Mouse (Mus musculus): ENCODE data around the gene Timm22. TPM values are rescaled to one million over a fixed set of nuclear protein-coding genes. Genes with fewer than 3 reads are reported as not detected.
A peak's percentile ranks its signal among the peaks of the same experiment; 100 is the strongest.

Gene Timm22
- polyA plus RNA-seq, 1 experiment from 2014 or later: 106 TPM

DNA sequence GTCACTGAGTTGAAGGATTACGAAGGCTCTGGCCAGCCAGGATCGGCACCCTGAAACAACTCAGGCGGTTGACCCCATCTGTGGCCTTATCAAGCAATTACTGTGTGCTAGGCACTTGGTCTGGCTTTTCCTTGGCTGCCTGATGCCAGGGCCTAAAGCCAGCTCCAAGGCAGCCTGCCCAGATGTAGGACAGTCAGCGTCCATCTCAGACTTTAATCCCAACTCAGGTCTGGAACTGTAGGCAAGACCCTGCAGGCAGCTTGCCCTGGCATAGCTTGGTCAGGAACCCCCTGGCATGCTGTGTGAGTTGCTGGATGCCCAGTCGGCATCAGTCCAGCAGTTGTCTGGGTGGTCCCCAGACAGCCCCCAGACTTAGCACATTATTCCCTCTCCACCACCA is 29.3 kb downstream of the Timm22 start:
- no peaks in the 10 kb centered on the region for H3K27me3 ChIP-seq
- peaks cover 70% of the 10 kb centered on the region for H3K4me1 ChIP-seq
- 0 out of 2 replicates have a peak overlapping the region, but pooled peaks have one; percentile 6 for H3K9ac ChIP-seq
- peak overlapping the region; percentile 74 for H3K4me2 ChIP-seq (replicated peaks)
- H3K36me3 ChIP-seq: peaks cover 9% of the 10 kb centered on the region; the same call in 1 of the 2 replicates
- H3K9me3 ChIP-seq (replicated peaks): no peaks in the 10 kb centered on the region
- ATAC-seq (ENCODE audit: insufficient number of reproducible peaks, low FRiP score, low TSS enrichment, low read depth): no peak
- H3K27ac ChIP-seq (replicated peaks): peak overlapping the region; percentile 88; the same call in 1 of the 2 replicates
- peak overlapping the region; percentile 49 for H3K4me3 ChIP-seq (replicated peaks)
- 82% methylated on average over 5 of the region's 5 CpGs for WGBS

DNA sequence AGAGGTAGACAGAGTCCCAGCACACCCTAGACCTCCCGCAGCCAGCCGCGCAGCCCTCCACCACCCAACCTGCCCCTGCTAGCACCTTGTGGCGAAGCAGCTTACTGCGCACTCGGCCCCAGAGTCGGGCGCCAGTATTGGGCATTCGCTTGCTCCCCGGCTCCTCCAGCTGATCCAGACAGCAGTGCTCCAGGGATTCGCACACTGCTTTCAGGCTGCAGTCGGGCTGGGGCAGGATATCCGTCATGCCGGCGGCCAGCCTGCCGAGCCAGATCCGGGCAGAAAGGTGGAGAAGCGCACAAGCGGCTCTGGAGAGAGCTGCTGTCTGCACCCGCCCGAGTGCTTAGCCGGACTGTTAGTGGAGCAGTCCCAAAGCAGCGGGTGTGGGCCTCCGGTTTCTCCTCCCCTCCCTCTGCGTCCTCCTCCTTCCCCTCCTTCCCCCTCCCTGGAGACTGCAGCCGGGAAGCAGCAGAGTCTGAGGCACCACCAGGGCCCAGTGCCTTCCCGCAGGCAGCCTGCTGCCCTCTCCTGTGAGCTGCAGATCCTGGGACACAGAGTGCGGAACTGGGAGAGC is 30.2 kb downstream of the Timm22 start:
- ATAC-seq (ENCODE audit: insufficient number of reproducible peaks, low FRiP score, low TSS enrichment, low read depth): peak; percentile 86
- peak overlapping the region; percentile 88 for H3K27ac ChIP-seq (replicated peaks)
- WGBS: 2% methylated on average over 27 of the region's 28 CpGs
- H3K9me3 ChIP-seq (replicated peaks): no peaks in the 10 kb centered on the region
- H3K27me3 ChIP-seq: no peaks in the 10 kb centered on the region
- H3K9ac ChIP-seq: peak overlapping the region; percentile 51
- H3K4me3 ChIP-seq (replicated peaks): peak overlapping the region; percentile 49
- peak overlapping the region; percentile 74 for H3K4me2 ChIP-seq (replicated peaks)
- H3K36me3 ChIP-seq: peaks cover 9% of the 10 kb centered on the region; the same call in 1 of the 2 replicates
- H3K4me1 ChIP-seq: peaks cover 67% of the 10 kb centered on the region

DNA sequence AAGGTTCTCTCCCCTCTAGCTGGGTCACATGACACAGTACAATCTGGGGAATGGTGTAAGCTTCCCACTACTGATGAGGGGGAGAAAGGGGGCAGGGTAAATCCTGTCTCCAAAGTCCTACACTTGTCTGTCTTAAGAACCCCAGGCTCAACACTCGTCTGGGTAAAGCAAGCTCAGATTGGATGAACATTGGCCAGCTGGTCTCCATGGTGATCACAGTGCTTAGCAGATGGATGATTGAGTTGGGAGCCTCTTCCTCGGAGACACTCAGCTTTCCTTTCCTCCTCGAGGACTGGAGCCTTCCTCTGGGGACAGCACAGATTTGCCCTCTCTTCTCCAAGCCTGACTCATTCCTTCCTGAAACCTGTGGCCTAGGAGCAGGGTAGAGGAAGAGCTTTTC is 32.9 kb downstream of the Timm22 start:
- no peak overlapping the region for H3K27ac ChIP-seq (replicated peaks)
- peaks cover 54% of the 10 kb centered on the region for H3K4me1 ChIP-seq
- no peaks in the 10 kb centered on the region for H3K9me3 ChIP-seq (replicated peaks)
- 24% methylated on average over 3 of the region's 3 CpGs for WGBS
- peaks cover 14% of the 10 kb centered on the region for H3K36me3 ChIP-seq
- no peaks in the 10 kb centered on the region for H3K27me3 ChIP-seq
- no peak overlapping the region for H3K4me2 ChIP-seq (replicated peaks)
- ATAC-seq (ENCODE audit: insufficient number of reproducible peaks, low FRiP score, low TSS enrichment, low read depth): no peak
- no peak overlapping the region for H3K4me3 ChIP-seq (replicated peaks)
- H3K9ac ChIP-seq: no peak overlapping the region

DNA sequence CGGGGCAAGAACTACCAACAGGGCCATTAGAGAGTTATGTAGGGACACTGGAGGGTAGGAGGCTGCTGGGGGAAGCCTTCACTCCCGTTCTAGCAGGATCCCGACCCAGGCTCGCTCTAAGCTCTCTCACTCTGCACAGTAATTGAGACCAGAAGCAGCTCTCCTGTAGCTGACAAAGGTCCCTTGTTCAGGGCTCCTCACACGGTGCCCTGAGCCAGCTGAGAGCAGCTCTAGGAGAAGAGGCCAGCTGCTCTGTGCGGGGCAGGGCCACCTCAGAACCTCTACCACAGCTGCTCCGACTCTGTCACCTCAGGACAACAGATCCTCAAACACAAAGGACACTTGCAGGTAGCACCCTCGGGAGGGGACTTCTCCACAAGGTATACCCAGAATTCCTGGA is 38.7 kb downstream of the Timm22 start:
- Histone ChIP-seq H3K27ac (replicated peaks) (0 out of 2 replicates have a peak overlapping the region, but pooled peaks have one; percentile 29), H3K4me1 (peaks cover 52% of the 10 kb centered on the region), H3K9ac (no peak overlapping the region)

GRCm38 (mm10) chr11:76446251-76446650 is 39.5 kb downstream of the Timm22 start:
- peaks cover 22% of the 10 kb centered on the region for H3K36me3 ChIP-seq
- no peaks in the 10 kb centered on the region for H3K27me3 ChIP-seq
- peak overlapping the region; percentile 29; the same call in 1 of the 2 replicates for H3K27ac ChIP-seq (replicated peaks)
- H3K9ac ChIP-seq: no peak overlapping the region
- 7% methylated on average over 10 of the region's 10 CpGs for WGBS
- ATAC-seq (ENCODE audit: insufficient number of reproducible peaks, low FRiP score, low TSS enrichment, low read depth): 0 out of 2 replicates have a peak, but pooled peaks have one; percentile 47
- H3K9me3 ChIP-seq (replicated peaks): no peaks in the 10 kb centered on the region
- peaks cover 51% of the 10 kb centered on the region for H3K4me1 ChIP-seq
- no peak overlapping the region for H3K4me3 ChIP-seq (replicated peaks)
- H3K4me2 ChIP-seq (replicated peaks): no peak overlapping the region

More for the DNA sequence above, 38.7 kb downstream of the Timm22 start:
- Histone ChIP-seq H3K36me3 (peaks cover 16% of the 10 kb centered on the region), H3K27me3 (no peaks in the 10 kb centered on the region), H3K9me3 (replicated peaks) (no peaks in the 10 kb centered on the region), H3K4me3 (replicated peaks) (no peak overlapping the region), H3K4me2 (replicated peaks) (no peak overlapping the region)
- no peak for ATAC-seq (ENCODE audit: insufficient number of reproducible peaks, low FRiP score, low TSS enrichment, low read depth)
- WGBS: 32% methylated on average over 8 of the region's 8 CpGs

GRCm38 (mm10) chr11:76449520-76450201 is 42.9 kb downstream of the Timm22 start:
- Histone ChIP-seq H3K27me3 (no peaks in the 10 kb centered on the region), H3K36me3 (peaks cover 37% of the 10 kb centered on the region), H3K27ac (replicated peaks) (peak overlapping the region; percentile 74), H3K9ac (no peak overlapping the region), H3K4me2 (replicated peaks) (no peak overlapping the region), H3K4me3 (replicated peaks) (no peak overlapping the region), H3K4me1 (peaks cover 45% of the 10 kb centered on the region), H3K9me3 (replicated peaks) (no peaks in the 10 kb centered on the region)
- 37% methylated on average over 15 of the region's 15 CpGs for WGBS
- no peak; the same call in 1 of the 2 replicates for ATAC-seq (ENCODE audit: insufficient number of reproducible peaks, low FRiP score, low TSS enrichment, low read depth)

- WGBS: 45% methylated on average over 3 of the region's 3 CpGs
- no peaks in the 10 kb centered on the region for H3K27me3 ChIP-seq
- peaks cover 45% of the 10 kb centered on the region for H3K4me1 ChIP-seq
- no peak for ATAC-seq (ENCODE audit: insufficient number of reproducible peaks, low FRiP score, low TSS enrichment, low read depth)
- H3K4me2 ChIP-seq (replicated peaks): no peak overlapping the region
- H3K36me3 ChIP-seq: peaks cover 42% of the 10 kb centered on the region
- no peak overlapping the region for H3K4me3 ChIP-seq (replicated peaks)
- no peaks in the 10 kb centered on the region for H3K9me3 ChIP-seq (replicated peaks)
- no peak overlapping the region for H3K9ac ChIP-seq
- H3K27ac ChIP-seq (replicated peaks): peak overlapping the region; percentile 74
These were observed 43.4 kb downstream of the Timm22 start for GRCm38 (mm10) chr11:76450202-76450561.

DNA sequence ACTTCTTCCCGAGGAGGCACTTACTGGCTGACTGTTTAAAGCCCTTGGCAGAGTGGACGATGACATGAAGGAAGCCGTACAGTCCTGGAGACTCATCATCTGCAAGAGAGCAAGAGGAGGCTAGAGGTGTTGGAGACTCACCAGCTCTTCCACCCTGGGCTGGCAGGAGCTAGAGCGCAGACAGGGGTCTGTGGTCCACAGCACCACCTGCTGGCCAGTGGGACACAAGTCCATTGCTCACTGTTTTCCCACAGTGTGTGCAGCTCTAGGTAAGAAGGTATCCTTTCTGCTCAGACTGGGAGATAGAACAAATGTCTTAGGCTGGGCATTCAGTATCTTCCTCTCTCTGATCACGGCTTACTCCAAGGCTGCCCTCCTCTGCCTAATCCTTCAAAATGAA is 47.7 kb downstream of the Timm22 start:
- H3K4me1 ChIP-seq: peaks cover 16% of the 10 kb centered on the region
- H3K9me3 ChIP-seq (replicated peaks): no peaks in the 10 kb centered on the region
- H3K4me2 ChIP-seq (replicated peaks): no peak overlapping the region
- ATAC-seq (ENCODE audit: insufficient number of reproducible peaks, low FRiP score, low TSS enrichment, low read depth): 0 out of 2 replicates have a peak, but pooled peaks have one; percentile 58
- 56% methylated on average over 5 of the region's 5 CpGs for WGBS
- no peak overlapping the region for H3K27ac ChIP-seq (replicated peaks)
- no peaks in the 10 kb centered on the region for H3K27me3 ChIP-seq
- H3K36me3 ChIP-seq: peaks cover 61% of the 10 kb centered on the region
- H3K9ac ChIP-seq: no peak overlapping the region
- H3K4me3 ChIP-seq (replicated peaks): no peak overlapping the region

- ATAC-seq (ENCODE audit: insufficient number of reproducible peaks, low FRiP score, low TSS enrichment, low read depth): no peak; the same call in 1 of the 2 replicates
- Histone ChIP-seq H3K27ac (replicated peaks) (no peak overlapping the region; the same call in 1 of the 2 replicates), H3K4me2 (replicated peaks) (no peak overlapping the region), H3K4me1 (peaks cover 6% of the 10 kb centered on the region; the same call in 1 of the 2 replicates), H3K4me3 (replicated peaks) (no peak overlapping the region), H3K27me3 (no peaks in the 10 kb centered on the region), H3K9me3 (replicated peaks) (no peaks in the 10 kb centered on the region), H3K36me3 (peaks cover 66% of the 10 kb centered on the region), H3K9ac (no peak overlapping the region)
- WGBS: 20% methylated on average over 6 of the region's 6 CpGs
These were observed 49.5 kb downstream of the Timm22 start for GRCm38 (mm10) chr11:76456233-76456632.

DNA sequence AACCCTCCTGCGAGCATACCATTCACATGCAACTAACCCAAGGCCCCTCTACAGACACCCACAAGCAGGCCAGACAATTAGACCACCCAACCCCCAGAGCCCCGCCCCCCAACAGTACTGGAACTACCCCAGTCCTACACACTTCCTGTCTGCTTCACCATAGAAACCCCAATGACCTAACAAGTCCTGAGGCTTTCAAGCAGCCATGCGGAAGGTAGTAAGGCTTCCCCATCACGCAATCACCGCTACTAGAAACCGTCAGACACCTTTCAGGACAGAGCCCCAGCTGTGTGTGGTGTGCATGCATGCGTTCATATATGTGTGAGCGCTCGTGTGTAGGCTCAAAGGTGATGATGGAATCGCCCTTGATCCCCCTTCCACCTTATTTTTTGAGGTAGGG is 50.1 kb downstream of the Timm22 start:
- H3K9me3 ChIP-seq (replicated peaks): no peaks in the 10 kb centered on the region
- H3K4me2 ChIP-seq (replicated peaks): no peak overlapping the region
- H3K4me1 ChIP-seq: peaks cover 6% of the 10 kb centered on the region; the same call in 1 of the 2 replicates
- no peak for ATAC-seq (ENCODE audit: insufficient number of reproducible peaks, low FRiP score, low TSS enrichment, low read depth)
- no peak overlapping the region for H3K4me3 ChIP-seq (replicated peaks)
- H3K9ac ChIP-seq: no peak overlapping the region
- H3K36me3 ChIP-seq: peaks cover 64% of the 10 kb centered on the region
- H3K27me3 ChIP-seq: no peaks in the 10 kb centered on the region
- WGBS: 76% methylated on average over 10 of the region's 10 CpGs
- no peak overlapping the region for H3K27ac ChIP-seq (replicated peaks)

DNA sequence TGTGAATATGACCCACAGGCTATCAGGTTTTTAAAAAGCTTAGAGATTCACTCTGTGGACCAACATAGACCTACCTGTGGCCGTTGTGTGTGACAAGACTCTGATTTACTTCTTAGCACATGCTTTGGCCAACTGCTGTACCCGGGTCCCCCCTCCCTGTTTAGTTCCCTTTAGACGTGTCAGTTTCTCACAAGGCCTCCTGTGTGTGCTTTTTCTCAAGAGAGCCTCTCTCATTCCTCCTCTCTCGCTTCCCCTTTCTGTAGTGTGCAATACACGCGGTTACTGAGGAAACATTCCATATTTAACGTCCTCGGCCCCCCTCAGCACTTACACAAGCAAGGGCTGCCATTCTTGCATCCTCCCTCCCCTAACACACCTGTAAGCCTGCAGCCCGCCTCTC is 52.0 kb downstream of the Timm22 start:
- Histone ChIP-seq H3K27me3 (no peaks in the 10 kb centered on the region), H3K36me3 (peaks cover 70% of the 10 kb centered on the region), H3K4me3 (replicated peaks) (no peak overlapping the region), H3K4me1 (peaks cover 6% of the 10 kb centered on the region; the same call in 1 of the 2 replicates), H3K9me3 (replicated peaks) (no peaks in the 10 kb centered on the region), H3K9ac (no peak overlapping the region), H3K27ac (replicated peaks) (no peak overlapping the region), H3K4me2 (replicated peaks) (no peak overlapping the region)
- ATAC-seq (ENCODE audit: insufficient number of reproducible peaks, low FRiP score, low TSS enrichment, low read depth): no peak
- WGBS: 73% methylated on average over 9 of the region's 9 CpGs

All from embryonic facial prominence, embryonic 15.5 days (tissue).